Mouse (Mus musculus) midbrain, embryonic 14.5 days (tissue): ENCODE data around the gene Fgfrl1. TPM values are rescaled to one million over a fixed set of nuclear protein-coding genes. Genes with fewer than 3 reads are reported as not detected.

Experiments used
- ATAC-seq: fragments of 200-750 bp; cut with Nextera tagmentation; 2 replicates; pipeline ENCODE4 v1.8.0; 2017; ENCODE audit warnings: moderate number of reproducible peaks, moderate library complexity; ENCODE audit not compliant: low FRiP score, low TSS enrichment
- DNase-seq: peaks from one replicate; pipeline ENCODE4 v3.0.0-alpha.2; 2015
- H3K27ac ChIP-seq: fragments of 300-500 bp; sonication (generic); replicated peaks from 2 replicates; pipeline ENCODE4 v1.5.1; 2014; ENCODE audit warnings: mild to moderate bottlenecking, low read depth, low read length, moderate library complexity
- H3K27me3 ChIP-seq: fragments of 300-500 bp; sonication (generic); 2 replicates; pipeline ENCODE4 v1.6.1; 2014; ENCODE audit warnings: low read length, control low read depth, mixed read lengths; ENCODE audit not compliant: control insufficient read depth, insufficient read depth
- H3K36me3 ChIP-seq: fragments of 300-500 bp; sonication (generic); 2 replicates; pipeline ENCODE4 v1.6.1; 2014; ENCODE audit warnings: low read length, control low read depth; ENCODE audit not compliant: control insufficient read depth, insufficient read depth
- H3K4me1 ChIP-seq: fragments of 300-500 bp; sonication (generic); 2 replicates; pipeline ENCODE4 v1.6.1; 2014; ENCODE audit warnings: mild to moderate bottlenecking, antibody characterized with exemption, low read length, control low read depth; ENCODE audit not compliant: control insufficient read depth, insufficient read depth
- H3K4me2 ChIP-seq: fragments of 300-500 bp; sonication (generic); 2 replicates; pipeline ENCODE4 v1.6.1; 2014; ENCODE audit warnings: mild to moderate bottlenecking, low read length, moderate library complexity
- H3K4me3 ChIP-seq: fragments of 300-500 bp; sonication (generic); replicated peaks from 2 replicates; pipeline ENCODE4 v1.5.1; 2014; ENCODE audit warnings: low read depth, low read length
- H3K9ac ChIP-seq: fragments of 300-500 bp; sonication (generic); replicated peaks from 2 replicates; pipeline ENCODE4 v1.6.1; 2014; ENCODE audit warnings: mild to moderate bottlenecking, low read length, moderate library complexity
- H3K9me3 ChIP-seq: fragments of 300-500 bp; sonication (generic); 2 replicates; pipeline ENCODE4 v1.6.1; 2016; ENCODE audit warnings: low read length, control low read depth, mixed read lengths; ENCODE audit not compliant: control insufficient read depth
- WGBS: fragments of 180-500 bp; shearing (Covaris S2); extraction: QIAGEN DNeasy Blood & Tissue Kit; methylation state at CpG from one replicate; pipeline ENCODE4 v1.1.7; 2014; 5-methylcytosine and 5-hydroxymethylcytosine counted together
- polyA plus RNA-seq: library from polyadenylated mRNA; unstranded; fragments of >200 nt; fragmentation: Nextera tagmentation; extraction: Ambion mirVana; gene quantifications from 2 replicates; pipeline ENCODE4 v1.2.1, GENCODE M21; 2014

The Fgfrl1 gene
- polyA plus RNA-seq, 1 experiment from 2014 or later, result 5.2 TPM

DNA sequence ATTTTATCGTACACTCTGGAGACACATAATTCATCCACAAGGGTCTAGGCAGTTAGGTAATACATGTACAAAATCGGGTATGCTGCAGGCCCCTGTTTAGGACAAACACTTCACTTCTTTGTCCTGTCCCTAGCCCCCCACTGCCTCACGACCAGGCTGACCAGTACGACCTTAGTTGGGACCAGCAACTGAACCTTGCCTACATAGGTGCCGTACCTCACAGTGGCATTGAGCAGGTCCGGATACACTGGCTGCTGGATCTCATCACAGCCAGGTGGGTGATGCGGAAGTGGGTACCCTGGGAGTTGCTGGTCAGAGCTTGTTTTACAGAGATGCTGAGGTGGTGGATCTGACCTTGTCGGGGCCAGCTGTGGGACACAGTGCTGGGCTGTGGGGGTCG, 22.2 kb upstream of the Fgfrl1 start:
- no peak for ATAC-seq
- H3K27me3 ChIP-seq, result no peaks in the 10 kb centered on the region
- peaks cover 10% of the 10 kb centered on the region; the same call in 1 of the 2 replicates for H3K36me3 ChIP-seq
- 0 out of 2 replicates have a peak overlapping the region, but pooled peaks have one; percentile 88 for H3K27ac ChIP-seq
- no peak overlapping the region; the same call in 1 of the 2 replicates for H3K9ac ChIP-seq
- peaks cover 17% of the 10 kb centered on the region for H3K4me1 ChIP-seq
- 86% methylated on average over 9 of the region's 9 CpGs for WGBS
- H3K9me3 ChIP-seq, result no peaks in the 10 kb centered on the region
- H3K4me3 ChIP-seq, result no peak overlapping the region; the same call in 1 of the 2 replicates
- no peak for DNase-seq
- H3K4me2 ChIP-seq, result peak overlapping the region; percentile 85

DNA sequence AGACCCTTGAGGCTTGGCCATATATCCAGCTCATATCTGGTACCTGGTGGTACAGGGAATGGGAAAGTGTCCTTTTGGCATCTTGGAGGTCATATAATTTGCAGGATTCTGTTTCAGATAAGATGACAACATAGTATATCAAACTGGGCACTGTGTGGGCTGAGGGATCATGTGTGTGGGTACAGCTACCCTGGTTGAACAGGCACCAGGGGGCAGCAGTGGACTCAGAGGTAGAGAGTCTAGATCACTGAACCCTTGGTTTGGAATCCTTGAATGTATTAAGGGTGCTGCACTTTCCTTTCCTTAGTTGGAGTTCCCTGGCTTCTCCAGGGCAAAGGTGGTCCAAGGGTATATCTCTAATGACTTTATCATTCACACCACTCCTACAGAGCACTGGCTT, 21.4 kb upstream of the Fgfrl1 start:
- Histone ChIP-seq H3K4me3 (no peak overlapping the region), H3K36me3 (peaks cover 10% of the 10 kb centered on the region; the same call in 1 of the 2 replicates), H3K27me3 (no peaks in the 10 kb centered on the region), H3K9me3 (no peaks in the 10 kb centered on the region), H3K27ac (no peak overlapping the region), H3K4me1 (peaks cover 17% of the 10 kb centered on the region), H3K4me2 (no peak overlapping the region), H3K9ac (no peak overlapping the region)
- DNase-seq (peak; percentile 47), ATAC-seq (no peak)

DNA sequence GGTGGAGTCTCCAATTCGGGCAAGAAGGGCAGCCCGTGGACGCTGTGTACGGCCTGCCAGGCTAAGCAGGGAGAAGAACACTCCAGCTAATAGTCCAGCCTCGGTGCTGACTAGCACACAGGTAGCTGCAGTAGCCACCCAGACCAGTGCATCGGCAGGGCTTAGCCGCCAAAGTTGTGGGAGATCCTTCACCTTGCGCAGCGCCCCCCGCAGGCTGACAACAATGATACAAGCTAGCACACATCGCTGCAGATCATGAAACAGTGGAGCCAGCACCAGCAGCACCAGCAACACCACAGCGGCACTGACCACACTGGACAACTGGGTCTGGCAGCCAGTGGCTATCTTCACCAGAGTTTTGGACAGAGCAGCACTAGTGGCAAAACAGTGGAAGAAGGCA, 20.4 kb upstream of the Fgfrl1 start:
- Histone ChIP-seq H3K27ac (no peak overlapping the region), H3K9me3 (no peaks in the 10 kb centered on the region), H3K4me3 (no peak overlapping the region), H3K27me3 (no peaks in the 10 kb centered on the region), H3K4me1 (peaks cover 19% of the 10 kb centered on the region), H3K9ac (no peak overlapping the region), H3K4me2 (no peak overlapping the region), H3K36me3 (peaks cover 10% of the 10 kb centered on the region; the same call in 1 of the 2 replicates)
- 94% methylated on average over 12 of the region's 12 CpGs for WGBS
- no peak for ATAC-seq
- no peak for DNase-seq

DNA sequence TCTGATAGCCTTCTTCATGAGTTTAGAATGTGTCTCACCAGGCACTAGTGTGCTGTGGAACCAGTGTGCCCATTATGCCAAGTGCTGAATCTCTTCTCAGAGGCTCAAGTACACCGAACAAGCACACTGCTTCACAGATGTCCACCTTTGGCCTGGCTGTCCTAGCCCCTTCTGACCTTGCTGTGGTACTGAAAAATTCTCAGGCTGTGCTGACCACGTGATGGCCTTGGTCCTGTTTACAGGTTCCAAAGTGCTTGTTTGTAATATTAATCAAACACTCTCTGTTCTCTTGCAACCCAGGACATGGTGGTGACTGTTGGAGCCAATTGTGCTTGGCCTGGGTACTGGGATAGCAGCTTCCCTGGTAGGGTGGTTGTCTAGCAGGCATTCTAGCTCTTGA, 17.6 kb upstream of the Fgfrl1 start:
- 86% methylated on average over 2 of the region's 2 CpGs for WGBS
- no peak overlapping the region for H3K9ac ChIP-seq
- DNase-seq (no peak), ATAC-seq (no peak)
- no peak overlapping the region for H3K27ac ChIP-seq
- no peaks in the 10 kb centered on the region for H3K27me3 ChIP-seq
- H3K4me2 ChIP-seq, result no peak overlapping the region
- H3K4me1 ChIP-seq, result peaks cover 24% of the 10 kb centered on the region
- H3K36me3 ChIP-seq, result peaks cover 10% of the 10 kb centered on the region; the same call in 1 of the 2 replicates
- no peak overlapping the region for H3K4me3 ChIP-seq
- no peaks in the 10 kb centered on the region for H3K9me3 ChIP-seq

DNA sequence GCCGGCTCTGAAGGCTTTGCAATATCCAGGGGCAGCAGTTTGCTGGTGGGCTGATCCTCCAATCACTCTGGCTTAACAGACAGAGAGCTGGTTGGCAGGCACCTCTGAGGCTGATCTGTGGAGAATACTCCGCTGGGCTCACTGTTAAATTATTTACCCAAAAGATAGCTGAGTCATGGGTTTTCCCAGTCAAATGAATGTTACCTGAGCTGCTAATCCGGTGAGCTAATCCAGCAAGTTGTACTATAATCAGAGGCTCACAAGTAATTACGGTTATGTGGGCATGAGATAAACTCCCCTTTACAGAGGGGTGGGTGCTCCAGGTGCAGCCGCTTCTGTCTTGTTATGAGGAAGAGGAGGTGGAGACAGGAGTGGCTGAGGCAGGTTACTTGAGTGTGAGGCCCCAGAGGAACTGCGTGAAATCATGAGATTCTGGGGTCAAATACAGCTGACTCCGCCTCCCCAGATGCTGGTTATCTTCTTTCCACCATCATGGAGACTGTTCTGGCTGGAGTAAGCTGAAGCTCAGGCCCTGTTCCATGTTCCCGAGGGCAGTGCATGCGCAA, 16.8 kb upstream of the Fgfrl1 start, which contains the start of gene Slc26a1:
Gene Slc26a1 (minus strand): TSS at position 319 of the 566 bp plus-strand sequence.
- ATAC-seq (no peak), DNase-seq (no peak)
- no peak within 1 kb of the TSS for H3K9ac ChIP-seq
- no peak within 1 kb of the TSS for H3K4me2 ChIP-seq
- H3K36me3 ChIP-seq, result peaks cover 10% of the 10 kb centered on the region; the same call in 1 of the 2 replicates
- H3K27me3 ChIP-seq, result no peaks in the 10 kb centered on the region
- no peak within 1 kb of the TSS for H3K4me3 ChIP-seq
- no peak within 1 kb of the TSS for H3K27ac ChIP-seq
- WGBS, result 78% methylated on average over 9 of the region's 9 CpGs
- H3K4me1 ChIP-seq, result peaks cover 17% of the 10 kb centered on the region; the same call in 1 of the 2 replicates
- no peaks in the 10 kb centered on the region for H3K9me3 ChIP-seq

DNA sequence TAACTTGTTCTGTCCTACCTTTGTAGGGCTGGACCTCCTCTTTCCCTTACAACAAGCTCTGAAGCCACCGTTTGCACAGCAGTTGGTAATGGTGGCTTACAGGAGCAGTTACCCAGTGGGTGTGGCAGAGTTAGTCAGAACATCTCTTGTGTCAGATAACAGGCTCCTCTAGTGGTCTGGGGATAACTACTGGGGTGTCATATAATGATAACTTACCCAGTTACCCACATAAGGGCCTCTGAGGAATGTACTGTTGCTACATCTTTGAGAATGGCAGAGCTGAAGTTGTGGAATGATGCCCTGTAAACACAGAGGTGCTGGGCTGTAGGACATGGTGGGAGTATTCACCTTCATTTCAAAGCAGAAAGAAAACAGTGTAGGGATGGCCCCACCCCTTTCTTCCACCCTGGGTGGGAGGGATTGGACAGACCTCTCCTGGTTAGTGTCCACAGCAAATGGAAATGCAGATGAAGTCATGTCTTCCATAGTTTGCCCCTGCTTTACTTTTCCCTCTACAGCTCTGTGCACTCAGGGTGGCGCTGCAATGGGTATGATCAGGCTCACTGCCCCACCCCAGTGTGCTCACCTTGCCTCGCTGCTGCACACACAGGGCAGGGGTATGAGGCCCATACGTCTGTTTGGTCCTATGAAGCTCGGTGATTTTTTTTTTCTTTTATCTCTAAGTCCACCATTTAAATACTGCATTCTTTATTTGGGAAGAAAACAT, 15.2 kb upstream of the Fgfrl1 start:
- Histone ChIP-seq H3K27ac (peak overlapping the region; percentile 89), H3K27me3 (no peaks in the 10 kb centered on the region), H3K9ac (peak overlapping the region; percentile 46), H3K9me3 (no peaks in the 10 kb centered on the region), H3K4me3 (peak overlapping the region; percentile 34), H3K36me3 (peaks cover 5% of the 10 kb centered on the region; the same call in 1 of the 2 replicates), H3K4me2 (peak overlapping the region; percentile 57), H3K4me1 (peaks cover 17% of the 10 kb centered on the region; the same call in 1 of the 2 replicates)
- WGBS, result 12% methylated on average over 5 of the region's 5 CpGs
- DNase-seq, result no peak
- ATAC-seq, result peak; percentile 50; the same call in 1 of the 2 replicates

DNA sequence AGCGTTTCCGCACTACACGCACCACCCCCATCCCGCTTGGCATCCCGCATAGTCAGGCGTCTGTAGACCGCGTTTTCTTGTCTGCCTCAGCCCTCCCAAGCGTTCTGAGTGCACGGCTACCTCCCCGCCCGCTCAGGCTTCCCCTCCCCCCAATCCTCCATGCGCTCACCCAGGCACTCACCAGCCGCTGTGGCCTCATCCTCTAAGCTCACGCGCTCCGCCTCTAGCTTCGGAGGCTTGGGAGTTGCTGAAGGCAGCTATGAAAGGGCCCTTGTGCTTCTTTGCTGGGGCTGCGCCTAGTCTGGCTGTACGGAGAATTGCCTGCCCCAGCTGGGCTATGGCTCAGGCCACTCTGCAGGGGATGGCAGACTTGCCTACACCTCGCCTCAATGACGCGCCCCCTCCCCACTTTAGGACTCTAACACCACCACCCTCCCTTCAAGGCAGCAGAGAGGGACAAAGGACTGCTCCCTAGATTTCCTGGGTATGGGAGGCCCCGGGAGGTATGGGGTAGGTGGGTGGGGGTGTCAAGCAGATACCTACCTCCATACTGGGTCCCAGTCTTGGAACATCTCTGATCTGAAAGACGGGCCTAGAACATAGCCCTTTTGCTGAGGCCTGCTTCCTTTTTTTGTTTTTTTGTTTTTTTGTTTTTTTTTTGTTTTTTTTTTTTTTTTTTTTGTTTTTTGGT, 14.4 kb upstream of the Fgfrl1 start:
- H3K9ac ChIP-seq, result peak overlapping the region; percentile 46
- ATAC-seq, result peak; percentile 86
- no peaks in the 10 kb centered on the region for H3K36me3 ChIP-seq
- 2% methylated on average over 25 of the region's 25 CpGs for WGBS
- peak overlapping the region; percentile 34 for H3K4me3 ChIP-seq
- DNase-seq, result peak; percentile 90
- H3K27me3 ChIP-seq, result no peaks in the 10 kb centered on the region
- H3K27ac ChIP-seq, result peak overlapping the region; percentile 89
- no peaks in the 10 kb centered on the region for H3K9me3 ChIP-seq
- H3K4me2 ChIP-seq, result peak overlapping the region; percentile 57
- peaks cover 17% of the 10 kb centered on the region; the same call in 1 of the 2 replicates for H3K4me1 ChIP-seq

DNA sequence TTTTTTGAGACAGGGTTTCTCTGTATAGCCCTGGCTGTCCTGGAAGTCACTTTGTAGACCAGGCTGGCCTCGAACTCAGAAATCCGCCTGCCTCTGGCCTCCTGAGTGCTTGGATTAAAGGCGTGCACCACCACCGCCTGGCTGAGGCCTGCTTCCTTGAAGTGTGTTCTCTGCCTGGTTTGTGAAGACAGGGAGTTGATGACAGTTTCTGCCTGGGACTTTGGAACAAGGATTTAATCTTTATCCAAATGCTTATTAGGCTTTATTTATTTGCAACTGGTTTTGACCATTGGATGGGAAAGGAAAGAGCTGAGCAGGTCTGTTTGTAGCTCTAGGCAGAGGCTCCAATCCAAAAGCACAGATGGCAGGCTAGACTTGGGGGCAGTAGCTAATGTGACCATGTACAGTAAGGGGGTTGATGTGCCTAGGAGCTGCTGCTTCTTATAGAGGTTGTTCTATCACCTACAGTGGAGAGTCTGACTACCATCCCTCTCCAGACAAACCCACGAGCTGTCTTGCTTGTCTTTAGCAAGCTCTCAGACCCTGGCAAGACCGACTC, 13.8 kb upstream of the Fgfrl1 start:
- no peak overlapping the region for H3K9ac ChIP-seq
- no peaks in the 10 kb centered on the region for H3K36me3 ChIP-seq
- no peak overlapping the region; the same call in 1 of the 2 replicates for H3K4me2 ChIP-seq
- H3K27ac ChIP-seq, result 0 out of 2 replicates have a peak overlapping the region, but pooled peaks have one; percentile 89
- DNase-seq, result no peak
- H3K9me3 ChIP-seq, result no peaks in the 10 kb centered on the region
- no peaks in the 10 kb centered on the region for H3K27me3 ChIP-seq
- no peak for ATAC-seq
- no peak overlapping the region for H3K4me3 ChIP-seq
- H3K4me1 ChIP-seq, result peaks cover 17% of the 10 kb centered on the region; the same call in 1 of the 2 replicates
- WGBS, result 88% methylated on average over 6 of the region's 6 CpGs
